Mouse (Mus musculus) spleen, postnatal 10 days (tissue): Measurements from ENCODE around the gene Ifi44.

ENCODE experiments used
- DNase-seq, 2 experiments: peaks; one replicate each; pipeline ENCODE4 v3.0.0; 2021 to 2022; ENCODE audit warnings: low spot score in 2 of 2

The Ifi44 gene

GRCm38 (mm10) chr3:151749737-151750136 is at the start of gene Ifi44:
Gene Ifi44, minus strand, starts transcription at chr3:151749960.
- DNase-seq = no peak

- no peak for DNase-seq
Measured at GRCm38 (mm10) chr3:151788622-151789021, 38.9 kb upstream of the Ifi44 start.

GRCm38 (mm10) chr3:151775089-151775488 is 25.3 kb upstream of the Ifi44 start:
- DNase-seq = no peak

- peak in 1 of 2 experiments; percentile 26 for DNase-seq
Measured at GRCm38 (mm10) chr3:151771074-151771473, 21.3 kb upstream of the Ifi44 start.

GRCm38 (mm10) chr3:151748514-151748913 is 1.2 kb downstream of the Ifi44 start:
- DNase-seq = no peak

GRCm38 (mm10) chr3:151746058-151746457 is 3.7 kb downstream of the Ifi44 start:
- no peak for DNase-seq

GRCm38 (mm10) chr3:151742223-151742622 is 7.5 kb downstream of the Ifi44 start:
- no peak for DNase-seq

- no peak for DNase-seq
Measured at GRCm38 (mm10) chr3:151716246-151716645, 33.5 kb downstream of the Ifi44 start.

- DNase-seq = no peak
Measured at GRCm38 (mm10) chr3:151707335-151707734, 42.4 kb downstream of the Ifi44 start.
